Mouse (Mus musculus): Measurements from ENCODE around the gene Pkd2l1.

GRCm38 (mm10) chr19:44104393-44104792 is 87.8 kb downstream of the Pkd2l1 start:
- no peak for TF ChIP-seq CTCF (IDR thresholded peaks at IDR 0.05; ENCODE audit: low read depth)
- no peak for TF ChIP-seq EP300 (IDR thresholded peaks at IDR 0.05; ENCODE audit: low read depth)

Measured in heart, postnatal 0 days (tissue).